Mouse (Mus musculus) embryo, embryonic 10.5 days (tissue): ENCODE results near the gene Asb2.

Experiments
- DNase-seq: peaks from one replicate; pipeline ENCODE4 v3.0.0-alpha.2; 2015; ENCODE audit warnings: low spot score

Asb2 gene

DNA sequence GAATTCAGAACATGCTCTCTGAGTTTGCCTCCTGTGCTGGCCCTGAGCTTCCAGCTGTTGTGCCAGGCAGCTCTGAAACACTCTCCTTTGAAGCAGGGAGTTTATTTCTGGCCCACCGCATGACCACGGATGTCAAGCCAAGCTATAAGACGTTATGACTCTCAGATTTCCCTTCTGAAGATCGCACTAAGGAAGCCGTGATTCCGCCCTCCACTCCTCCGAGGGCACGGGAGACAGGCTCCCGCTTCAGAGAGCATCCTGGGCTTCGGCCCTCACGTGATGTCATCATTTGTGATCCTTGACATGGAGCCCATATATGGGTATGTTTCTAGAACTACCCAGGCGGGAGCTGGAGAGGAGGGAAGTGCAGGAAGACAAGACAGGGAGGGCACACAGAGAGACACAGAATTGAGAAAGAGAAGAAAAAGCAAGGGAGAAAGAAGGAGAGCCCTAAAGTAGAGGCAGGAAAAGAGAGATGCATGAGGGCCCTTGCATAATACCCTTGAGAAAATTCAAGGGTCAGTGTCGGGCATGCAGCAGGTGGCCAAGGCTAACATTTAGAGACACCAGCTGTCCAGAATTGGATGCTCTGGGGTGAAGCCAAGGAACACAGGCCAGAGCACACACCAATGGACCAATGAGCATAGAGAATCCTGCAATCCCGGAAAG is at the start of gene Asb2:
TSS of gene Asb2 (minus strand) at position 256 of the 669 bp plus-strand sequence.
- no peak for DNase-seq

DNA sequence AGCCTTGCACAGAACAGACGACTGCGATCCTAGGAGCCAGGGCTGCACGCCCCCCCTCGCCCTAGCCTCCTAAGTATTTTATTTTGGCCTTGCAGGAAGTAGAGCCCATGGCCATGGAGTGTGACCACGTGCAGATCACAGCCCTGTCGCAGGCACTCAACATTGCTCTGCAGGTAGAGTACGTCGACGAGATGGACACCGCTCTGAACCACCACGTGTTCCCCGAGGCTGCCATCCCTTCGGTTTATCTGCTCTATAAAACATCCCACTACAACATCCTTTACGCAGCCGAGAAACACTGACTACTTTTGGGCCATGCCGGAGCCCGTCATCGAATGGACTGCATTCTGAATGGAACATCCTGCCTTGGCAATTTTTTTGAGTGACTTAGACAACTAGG is 48.3 kb upstream of the Asb2 start:
- no peak for DNase-seq

DNA sequence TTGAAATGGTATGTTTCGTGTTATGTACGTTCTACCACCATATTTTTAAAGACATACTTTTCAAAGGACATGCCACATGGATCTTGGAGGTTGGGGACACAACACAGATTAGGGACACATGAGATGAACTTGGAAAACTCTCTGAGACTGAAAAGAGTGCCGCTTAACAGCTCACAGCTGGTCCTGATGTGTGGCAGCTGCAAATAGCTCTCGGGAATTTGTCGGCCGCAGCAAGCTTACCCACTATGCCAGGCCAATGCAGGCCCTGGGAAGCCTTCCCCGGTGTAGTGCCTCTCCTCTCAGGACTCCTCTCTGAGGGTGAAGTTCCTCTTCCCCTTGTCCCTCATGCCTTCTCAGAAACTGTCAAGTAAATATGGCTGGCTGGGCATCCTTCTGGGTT is 41.0 kb upstream of the Asb2 start:
- DNase-seq = no peak

DNA sequence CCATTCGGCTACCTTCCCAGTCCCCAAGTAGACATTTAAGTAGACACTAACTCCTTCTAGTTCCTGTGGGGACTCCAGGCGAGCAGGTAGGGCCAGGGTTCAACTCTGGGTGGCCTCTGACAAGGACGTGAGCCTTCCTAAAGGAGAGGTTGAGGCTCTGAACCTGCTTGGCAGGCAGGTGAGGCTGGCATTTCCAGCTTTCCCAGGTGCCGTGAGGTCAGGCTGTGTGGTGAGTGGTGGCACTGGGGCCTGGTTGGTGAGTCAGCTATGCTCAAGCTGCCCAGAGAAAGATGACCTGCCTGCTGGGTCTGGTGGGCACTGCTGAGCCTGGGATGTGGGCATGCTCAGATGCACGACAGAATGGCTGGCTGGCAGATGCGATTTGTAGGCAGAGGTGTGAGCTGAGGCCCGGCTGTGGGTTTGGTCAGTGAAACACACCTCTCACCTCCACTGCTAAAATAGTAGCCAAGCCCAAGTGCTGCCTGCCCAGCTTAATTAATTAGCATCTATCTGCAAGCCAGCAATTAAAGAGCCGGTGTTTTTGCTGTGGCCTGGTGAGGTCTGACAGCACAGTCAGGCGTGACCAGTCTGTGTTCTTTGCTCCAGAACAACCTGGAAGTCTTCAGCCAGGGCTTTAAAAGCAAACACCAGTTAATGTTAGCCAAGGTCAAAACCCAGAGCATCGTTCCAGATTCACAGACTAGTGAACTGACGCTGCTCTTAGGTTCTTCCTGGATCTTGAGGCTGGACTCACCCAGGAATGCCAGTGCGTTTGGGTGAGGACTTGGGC is 39.9 kb upstream of the Asb2 start:
- no peak for DNase-seq

DNA sequence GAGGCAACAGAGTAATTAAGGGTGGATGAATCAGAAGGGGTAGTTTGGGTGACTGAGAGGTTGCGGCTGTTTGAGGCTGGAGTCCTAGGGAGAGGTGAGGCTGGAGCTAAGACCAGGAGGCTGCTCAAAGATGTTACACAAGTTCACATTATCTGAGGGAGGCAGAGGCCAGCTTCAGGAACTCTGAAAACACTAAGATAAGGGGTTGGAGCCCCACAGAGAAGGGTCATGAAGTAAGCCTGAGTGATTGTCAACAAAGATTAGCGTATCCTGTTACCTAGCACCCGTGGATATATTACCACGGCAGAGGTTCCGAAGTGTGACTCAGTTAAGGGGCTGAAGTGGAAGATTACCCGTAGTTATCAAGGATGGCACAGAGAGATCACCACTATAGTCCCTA is 37.7 kb upstream of the Asb2 start:
- no peak for DNase-seq

DNA sequence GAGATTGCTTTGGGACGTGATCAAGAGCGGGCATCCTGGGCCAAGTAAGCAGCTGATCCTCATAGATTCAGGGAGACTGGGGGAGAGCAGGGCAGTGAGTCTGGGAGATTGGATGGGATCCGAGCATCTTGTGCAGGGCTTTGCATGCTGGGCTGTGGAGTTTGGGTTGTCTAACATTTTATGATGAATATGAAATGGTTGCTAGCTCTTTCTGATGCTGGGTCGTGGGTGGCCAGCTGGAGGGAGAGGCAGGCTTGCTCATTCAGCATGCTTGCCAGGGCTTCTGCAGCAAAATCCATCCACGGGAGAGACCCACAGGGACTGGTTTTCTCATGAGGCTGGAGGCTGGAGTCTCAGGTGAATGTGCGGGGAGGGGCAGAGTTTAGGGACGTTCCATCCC is 35.3 kb upstream of the Asb2 start:
- no peak for DNase-seq

DNA sequence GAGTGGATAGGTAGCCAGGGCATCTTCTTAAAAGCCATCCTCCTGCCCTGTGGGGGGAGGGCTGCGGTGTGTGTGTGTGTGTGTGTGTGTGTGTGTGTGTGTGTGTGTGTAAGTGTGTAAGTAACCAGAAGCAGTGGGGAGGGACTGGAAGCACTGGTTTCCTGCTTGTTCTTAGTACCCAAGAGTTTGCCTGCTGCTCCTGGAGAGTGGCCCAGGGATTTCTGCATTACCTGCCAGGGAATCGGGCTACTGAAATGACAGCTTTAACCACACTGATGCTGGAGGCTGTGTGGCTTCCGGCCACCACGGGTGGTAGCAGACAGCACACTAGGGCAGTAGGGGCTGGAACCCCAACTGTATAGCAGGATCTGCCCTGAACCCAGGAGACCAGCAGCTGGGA is 34.2 kb upstream of the Asb2 start:
- no peak for DNase-seq

DNA sequence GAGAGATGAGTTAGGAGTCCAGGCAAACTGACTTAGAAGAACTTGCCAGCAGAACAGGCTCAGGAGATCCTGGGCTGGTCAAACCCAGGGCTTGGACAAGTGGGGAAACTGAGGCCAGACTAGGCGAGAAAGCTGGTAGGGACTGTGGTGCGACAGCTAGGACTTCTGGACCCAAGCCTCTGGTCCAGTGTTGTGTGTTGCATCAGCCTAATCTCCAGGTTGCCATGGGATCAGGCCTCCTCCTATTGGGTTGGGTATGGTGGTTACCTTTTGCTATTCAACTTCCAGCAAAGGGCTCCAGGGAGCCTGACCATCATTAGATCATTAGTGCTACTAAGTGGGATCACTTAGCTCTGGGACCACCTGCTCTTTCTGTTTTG is 33.5 kb upstream of the Asb2 start:
- DNase-seq = peak; percentile 8

DNA sequence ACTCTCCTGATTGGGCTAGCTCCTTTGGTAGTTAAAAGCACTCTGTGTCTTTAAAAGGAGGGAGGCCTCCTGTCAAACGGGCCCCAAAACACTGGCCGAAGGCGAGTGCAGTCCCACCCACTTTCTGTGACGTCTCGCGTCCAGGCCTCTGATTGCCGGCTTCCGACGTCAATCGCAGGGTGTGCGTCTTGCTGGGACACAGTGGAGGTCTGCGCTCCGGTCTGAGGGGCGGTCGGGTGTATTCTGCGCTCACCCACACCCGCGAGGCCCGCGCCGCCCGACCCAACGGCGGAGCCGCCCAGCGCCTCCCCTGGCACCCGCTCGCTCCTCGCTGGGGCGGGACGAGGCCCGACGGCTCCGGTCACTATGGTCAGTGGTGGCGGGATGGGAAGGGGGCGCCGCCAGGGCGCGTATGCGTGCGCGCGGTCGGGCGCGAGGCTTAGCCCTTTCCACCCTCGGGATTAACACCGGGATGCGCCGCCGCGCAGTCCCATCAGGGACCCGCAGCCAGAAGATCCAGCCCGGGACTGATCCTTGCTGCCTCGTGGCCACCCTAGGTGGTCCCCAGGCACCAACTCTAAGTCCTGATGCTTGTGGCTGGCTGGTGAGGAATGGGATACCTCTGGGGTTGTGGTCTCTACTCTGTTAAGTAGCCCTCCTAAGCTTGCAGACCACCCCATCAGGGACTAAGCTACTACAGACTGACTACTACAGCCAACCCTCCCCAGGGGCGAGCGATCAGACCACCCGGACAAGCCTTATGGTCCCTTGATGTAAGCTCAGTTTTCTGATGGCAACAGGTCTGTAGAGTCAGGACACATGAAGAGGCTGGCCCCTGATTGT is 32.9 kb upstream of the Asb2 start, which contains the start of gene Otub2:
TSS of gene Otub2 (plus strand) at position 178 of the 843 bp plus-strand sequence.
- DNase-seq = peak; percentile 98

DNA sequence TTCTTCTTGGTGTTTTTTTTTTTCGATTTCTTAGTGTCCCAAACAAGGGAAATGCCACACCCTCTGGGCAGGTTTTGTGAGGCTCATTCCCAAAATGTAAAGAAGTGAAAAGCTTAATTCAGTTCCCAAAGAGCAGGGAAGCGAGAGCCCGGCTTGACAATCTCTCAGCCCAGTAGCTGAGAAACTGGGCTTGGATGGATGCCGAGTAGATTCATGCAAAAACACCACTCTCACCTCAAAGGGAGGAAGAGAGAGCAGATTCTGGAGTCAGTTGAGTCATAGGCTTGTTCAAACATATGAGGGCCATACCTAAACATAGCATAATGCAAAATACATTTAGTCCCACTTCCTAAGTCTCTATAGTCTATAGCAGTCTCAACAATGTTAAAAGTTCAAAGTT is 24.4 kb upstream of the Asb2 start:
- no peak for DNase-seq

DNA sequence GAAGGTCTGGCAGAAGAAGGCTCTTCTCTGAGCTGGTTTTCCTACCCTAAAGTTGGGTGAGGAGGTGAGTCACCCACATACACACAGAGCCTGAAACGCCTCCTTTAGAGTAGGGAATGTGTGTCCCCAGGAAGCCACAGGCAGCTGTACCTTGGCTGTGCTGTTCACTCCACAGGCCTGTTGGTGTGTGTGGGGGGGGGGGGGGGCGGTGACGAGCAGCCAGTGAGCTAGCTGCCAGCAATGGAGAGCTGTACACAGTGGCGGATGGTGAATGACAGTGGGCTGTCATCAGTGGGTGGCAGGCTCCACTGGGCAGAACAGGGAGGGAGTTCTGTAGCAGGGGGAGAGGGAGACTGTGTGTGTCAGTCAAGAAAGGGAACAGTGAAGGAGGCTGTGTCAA is 21.0 kb upstream of the Asb2 start:
- no peak for DNase-seq

DNA sequence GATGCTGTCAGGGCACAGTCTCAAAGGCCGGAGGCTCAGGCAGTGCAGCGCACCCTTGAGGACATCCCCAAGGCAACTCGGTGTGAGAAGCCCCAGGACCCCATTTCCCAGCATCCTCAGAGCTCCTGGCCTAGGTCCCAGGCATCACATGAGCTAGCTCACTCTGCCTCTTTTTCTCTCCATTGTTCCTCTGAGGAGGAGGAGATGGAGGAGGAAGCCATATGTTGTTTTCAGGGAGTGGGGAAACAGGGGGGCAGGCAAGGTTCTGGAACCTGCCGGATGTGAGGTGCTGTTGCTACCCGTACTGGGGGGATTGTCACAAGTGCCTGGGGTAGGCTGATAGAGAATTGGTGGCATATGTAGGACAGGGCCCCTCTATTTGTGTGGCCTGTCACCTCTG is 20.3 kb upstream of the Asb2 start:
- no peak for DNase-seq

DNA sequence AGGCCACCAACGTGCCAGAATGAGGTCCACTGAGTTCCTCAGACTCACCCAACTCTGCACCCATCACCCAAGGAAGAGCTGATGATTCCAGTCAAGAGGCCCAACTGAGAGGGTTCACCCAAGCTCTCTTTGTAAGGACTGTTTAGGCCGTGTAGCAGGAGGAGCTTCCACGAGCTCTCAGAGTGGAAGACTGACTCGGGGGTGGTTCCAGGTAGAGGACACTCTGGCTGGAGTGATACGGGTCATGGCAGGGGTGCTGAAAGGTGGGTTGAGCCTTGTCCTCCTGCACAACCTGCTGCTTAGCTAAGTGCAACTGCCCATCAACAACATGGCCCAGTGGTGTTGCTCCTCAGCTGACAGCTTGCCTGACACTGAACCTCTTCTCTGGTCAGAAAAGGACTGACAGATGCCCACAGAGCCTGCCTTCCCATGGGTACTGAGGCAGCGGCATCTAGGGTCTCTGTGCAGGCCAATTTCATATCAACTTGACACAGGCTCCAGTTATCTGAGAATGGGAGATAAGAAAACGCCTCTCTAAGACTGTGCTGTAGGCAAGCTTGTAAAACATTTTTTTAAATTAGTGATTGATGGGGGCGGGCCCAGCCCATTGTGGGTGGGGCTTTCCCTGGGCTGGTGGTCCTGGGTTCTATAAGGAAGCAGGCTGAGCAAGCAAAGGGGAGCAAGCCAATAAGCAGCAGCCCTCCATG is 17.9 kb upstream of the Asb2 start:
- DNase-seq = no peak

DNA sequence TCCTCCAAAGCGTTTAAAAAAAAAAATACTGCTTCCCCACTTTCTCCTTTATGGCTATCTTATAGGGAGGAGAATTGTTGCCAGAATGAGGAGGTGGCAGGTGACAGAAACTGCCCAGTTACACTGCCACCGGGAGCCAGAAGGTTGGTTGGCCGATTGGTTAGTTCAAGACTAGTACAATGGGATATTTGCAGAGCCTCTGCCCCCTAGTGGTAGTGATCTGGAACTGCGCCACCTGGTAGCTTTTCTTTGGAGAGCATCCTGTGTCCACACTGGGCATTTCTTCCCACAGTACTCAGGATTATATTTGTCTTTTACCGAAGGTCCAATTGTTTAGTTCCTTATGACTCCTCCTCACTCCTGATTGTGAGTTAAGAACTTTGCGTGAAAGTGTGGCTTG is 15.9 kb upstream of the Asb2 start:
- peak; percentile 79 for DNase-seq

DNA sequence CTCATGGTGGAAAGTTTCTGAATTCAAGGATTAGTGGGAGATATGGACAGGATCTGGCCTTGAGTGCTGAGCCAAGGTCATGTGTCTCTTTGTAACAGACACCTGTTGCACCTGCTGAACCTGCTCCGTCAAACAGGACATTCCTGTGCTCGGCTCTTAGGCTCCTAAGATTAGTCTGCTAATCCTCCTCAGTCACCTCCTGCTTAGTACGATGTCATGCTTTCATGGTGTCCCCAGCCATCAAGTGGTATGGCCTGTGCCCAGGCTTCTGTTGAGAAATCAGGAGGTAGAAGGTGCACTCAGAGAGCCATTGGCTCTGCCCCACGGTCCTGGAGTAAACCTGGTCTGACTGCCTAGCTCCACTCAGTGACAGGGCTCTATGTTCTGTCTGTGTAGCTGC is 15.1 kb upstream of the Asb2 start:
- no peak for DNase-seq

DNA sequence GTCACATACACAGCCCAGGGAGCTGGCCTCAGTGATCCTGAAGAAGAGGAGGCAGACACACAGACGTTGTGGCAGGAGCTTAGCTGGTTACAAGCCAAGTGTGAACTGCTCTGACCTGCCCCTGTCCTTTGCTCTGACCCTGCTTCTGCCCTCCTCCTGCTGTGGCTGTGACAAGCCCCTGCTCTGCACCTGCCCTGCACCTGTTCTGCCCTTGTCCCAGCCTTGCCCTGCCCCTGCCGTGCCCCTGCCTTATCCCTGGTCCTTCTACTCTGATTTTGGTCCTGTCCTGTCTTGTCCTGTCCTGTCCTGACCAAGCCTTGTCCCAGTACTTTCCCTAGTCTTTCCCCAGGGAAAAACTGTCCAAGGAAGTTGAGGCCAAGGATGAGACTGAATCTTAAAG is 13.0 kb upstream of the Asb2 start:
- DNase-seq = no peak

DNA sequence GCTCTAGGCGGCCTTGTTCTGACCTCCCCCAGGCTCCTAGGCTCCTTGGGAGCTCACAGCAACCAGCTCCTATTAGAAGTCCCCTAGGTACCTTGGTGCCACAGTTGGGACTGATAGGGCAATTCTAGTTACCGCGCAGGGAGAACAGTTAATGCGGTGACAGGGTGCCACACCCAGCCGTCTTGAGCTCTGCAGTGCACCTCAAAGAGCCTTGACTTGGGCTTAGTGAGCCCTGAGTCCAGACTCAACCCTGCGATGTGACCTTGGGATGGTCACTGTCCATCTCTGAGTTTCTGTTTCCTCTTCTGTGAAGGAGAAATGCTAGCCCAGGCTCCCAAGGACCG is 12.5 kb upstream of the Asb2 start:
- DNase-seq = no peak

DNA sequence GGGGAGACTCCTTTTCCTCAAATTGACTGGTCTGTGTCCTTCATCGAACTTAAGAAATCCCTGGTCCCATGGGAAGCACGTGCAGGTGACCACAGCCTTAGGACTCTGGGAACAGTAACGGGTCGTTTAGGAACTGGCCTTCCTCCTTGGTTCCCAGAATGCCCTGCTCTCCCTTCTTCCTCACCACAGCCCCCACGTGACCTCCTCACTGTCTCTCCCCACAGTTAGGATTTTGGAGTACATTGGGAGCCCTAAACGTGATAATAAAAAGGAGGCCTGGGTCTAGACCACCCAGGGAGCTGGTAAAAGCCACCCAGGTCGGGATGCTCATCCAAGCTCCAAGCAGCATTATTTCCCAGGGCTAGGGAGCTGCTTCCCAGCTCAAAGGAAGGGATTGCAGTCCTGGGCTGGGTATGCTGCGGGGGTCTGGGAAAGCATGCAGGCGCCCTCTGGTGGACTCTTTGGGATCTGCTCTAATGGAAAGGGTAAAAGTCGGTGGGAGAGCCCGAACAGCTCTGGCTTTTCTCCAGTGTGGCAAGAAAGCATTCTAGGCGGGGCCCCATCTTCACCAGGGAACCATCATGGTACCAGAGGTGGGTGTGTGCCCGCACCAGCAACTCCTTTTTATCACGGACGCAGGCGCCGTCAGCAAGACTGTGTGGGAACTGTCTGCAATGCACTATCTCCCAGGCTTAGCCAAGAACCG is 12.0 kb upstream of the Asb2 start:
- peak; percentile 92 for DNase-seq

DNA sequence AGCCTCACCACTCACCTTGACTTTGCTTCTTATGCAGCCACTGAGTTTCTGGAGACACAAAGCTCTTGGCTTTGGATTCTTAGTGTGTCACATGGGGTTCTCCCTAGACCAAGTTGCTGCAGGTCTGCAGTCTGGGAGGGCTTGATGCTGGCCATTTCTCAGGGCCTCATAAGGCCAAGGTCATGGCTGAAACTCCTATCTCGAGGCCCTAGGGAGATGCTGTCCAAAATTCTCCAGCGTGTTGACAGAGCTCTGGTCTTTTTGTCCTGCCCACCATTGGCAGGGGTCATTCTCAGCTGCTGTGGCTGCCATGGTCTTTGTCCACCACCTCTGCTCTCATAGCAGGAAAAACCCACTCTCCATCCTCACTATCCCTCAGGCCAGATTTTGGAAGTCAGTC is 11.4 kb upstream of the Asb2 start:
- no peak for DNase-seq

DNA sequence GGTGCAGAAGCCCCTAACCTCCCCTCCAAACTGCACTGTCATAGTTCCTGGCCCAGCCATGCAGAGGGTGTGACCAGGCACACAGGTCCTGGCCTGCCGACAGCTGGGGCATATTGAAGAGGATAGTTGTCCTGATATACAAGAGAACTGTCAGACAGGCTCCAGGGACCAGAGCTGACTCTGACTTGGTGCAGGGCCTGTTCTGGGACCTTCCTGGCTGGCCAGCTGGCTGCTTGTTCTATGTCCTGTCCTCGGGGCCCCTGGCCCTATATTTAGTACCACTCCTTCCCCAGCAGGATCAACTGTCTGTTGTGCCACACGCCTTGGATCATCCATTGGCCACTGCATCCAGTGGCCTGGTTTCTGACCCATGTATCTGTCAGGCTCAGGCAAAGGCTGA is 6.5 kb upstream of the Asb2 start:
- no peak for DNase-seq

DNA sequence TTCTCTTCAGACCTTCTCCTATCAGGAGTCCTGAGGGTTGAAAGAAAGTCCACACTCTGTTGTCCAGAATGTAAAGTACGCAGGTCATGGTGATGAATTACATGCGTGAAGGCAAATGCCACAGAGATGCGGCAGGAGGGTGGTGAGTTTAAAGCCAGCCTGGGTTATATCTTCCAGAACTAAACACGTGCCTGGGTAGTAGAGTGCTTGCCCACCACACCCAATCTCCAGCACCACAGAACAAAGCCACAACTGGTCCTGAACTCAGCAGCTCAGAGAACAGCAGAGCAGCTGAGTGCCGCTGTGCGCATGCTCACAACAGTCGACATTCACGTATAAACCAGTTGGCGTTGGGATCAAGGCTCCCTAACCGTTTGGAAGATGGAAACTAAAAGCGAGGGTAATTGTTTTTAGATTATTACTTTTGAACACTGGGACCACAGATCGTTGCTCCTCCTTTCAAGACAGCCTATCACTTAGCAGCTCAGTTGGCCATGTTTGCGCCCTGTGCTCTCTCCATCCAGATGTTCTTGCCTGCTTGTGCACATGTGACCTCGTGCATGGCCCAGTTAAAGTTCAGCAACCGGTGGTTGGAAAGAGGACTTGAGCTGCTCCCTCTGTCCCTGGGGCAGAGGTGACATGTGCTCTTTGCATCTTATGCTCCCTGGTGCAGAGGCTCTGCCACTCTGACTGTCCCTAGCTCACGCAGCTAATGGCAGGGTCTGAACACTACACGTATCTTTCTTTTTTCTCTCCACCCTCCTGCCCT is 5.9 kb upstream of the Asb2 start:
- DNase-seq = no peak
